Mouse (Mus musculus): ENCODE results near the gene Ttc39b. TPM values are rescaled to one million over a fixed set of nuclear protein-coding genes. Genes with fewer than 3 reads are reported as not detected.

Ttc39b gene
- polyA plus RNA-seq, 1 experiment from 2014 or later, result 15.7 TPM

- Histone ChIP-seq H3K27ac (replicated peaks) (no peak overlapping the region), H3K4me2 (replicated peaks; ENCODE audit: low read depth) (no peak overlapping the region), H3K27me3 (ENCODE audit: control insufficient read depth, insufficient read depth, low read length) (no peaks in the 10 kb centered on the region), H3K9ac (ENCODE audit: low read length) (no peak overlapping the region), H3K9me3 (ENCODE audit: control insufficient read depth, low read length) (no peaks in the 10 kb centered on the region), H3K4me3 (ENCODE audit: low read depth, low read length) (no peak overlapping the region), H3K36me3 (ENCODE audit: control insufficient read depth, insufficient read depth, low read length) (no peaks in the 10 kb centered on the region), H3K4me1 (replicated peaks; ENCODE audit: control insufficient read depth, insufficient read depth) (no peaks in the 10 kb centered on the region)
- TF ChIP-seq EP300 (optimal IDR thresholded peaks at IDR 0.05) (no peak), CTCF (IDR thresholded peaks at IDR 0.05; ENCODE audit: low read depth) (no peak)
- peak; percentile 49 for DNase-seq (ENCODE audit: low spot score)
- peak; percentile 54; the same call in 1 of the 2 replicates for ATAC-seq (ENCODE audit: low FRiP score, low TSS enrichment)
- 44% methylated on average over 6 of the region's 6 CpGs for WGBS
These were observed 26.7 kb upstream of the Ttc39b start for GRCm38 (mm10) chr4:83350719-83351118.

- no peak overlapping the region for H3K4me2 ChIP-seq (replicated peaks; ENCODE audit: low read depth)
- H3K27ac ChIP-seq (replicated peaks), result no peak overlapping the region
- 73% methylated on average over 1 of the region's 1 CpGs for WGBS
- no peak overlapping the region for H3K4me3 ChIP-seq (ENCODE audit: low read depth, low read length)
- H3K4me1 ChIP-seq (replicated peaks; ENCODE audit: control insufficient read depth, insufficient read depth), result no peaks in the 10 kb centered on the region
- no peaks in the 10 kb centered on the region for H3K27me3 ChIP-seq (ENCODE audit: control insufficient read depth, insufficient read depth, low read length)
- ATAC-seq (ENCODE audit: low FRiP score, low TSS enrichment) (no peak), DNase-seq (ENCODE audit: low spot score) (no peak)
- no peak overlapping the region for H3K9ac ChIP-seq (ENCODE audit: low read length)
- H3K9me3 ChIP-seq (ENCODE audit: control insufficient read depth, low read length), result no peaks in the 10 kb centered on the region
- H3K36me3 ChIP-seq (ENCODE audit: control insufficient read depth, insufficient read depth, low read length), result no peaks in the 10 kb centered on the region
- no peak for TF ChIP-seq CTCF (IDR thresholded peaks at IDR 0.05; ENCODE audit: low read depth)
- no peak for TF ChIP-seq EP300 (optimal IDR thresholded peaks at IDR 0.05)
These were observed 24.9 kb upstream of the Ttc39b start for GRCm38 (mm10) chr4:83348970-83349369.

GRCm38 (mm10) chr4:83343895-83344294 is 19.8 kb upstream of the Ttc39b start:
- TF ChIP-seq EP300 (optimal IDR thresholded peaks at IDR 0.05) (no peak), CTCF (IDR thresholded peaks at IDR 0.05; ENCODE audit: low read depth) (peak; percentile 78)
- ATAC-seq (ENCODE audit: low FRiP score, low TSS enrichment) (peak; percentile 51; the same call in 1 of the 2 replicates), DNase-seq (ENCODE audit: low spot score) (peak; percentile 50)

GRCm38 (mm10) chr4:83343146-83343823 is 19.2 kb upstream of the Ttc39b start:
- Histone ChIP-seq H3K27me3 (ENCODE audit: control insufficient read depth, insufficient read depth, low read length) (no peaks in the 10 kb centered on the region), H3K4me3 (ENCODE audit: low read depth, low read length) (no peak overlapping the region), H3K9ac (ENCODE audit: low read length) (no peak overlapping the region), H3K36me3 (ENCODE audit: control insufficient read depth, insufficient read depth, low read length) (no peaks in the 10 kb centered on the region), H3K27ac (replicated peaks) (peak overlapping the region; percentile 8; the same call in 1 of the 2 replicates), H3K4me1 (replicated peaks; ENCODE audit: control insufficient read depth, insufficient read depth) (no peaks in the 10 kb centered on the region; the same call in 1 of the 2 replicates), H3K9me3 (ENCODE audit: control insufficient read depth, low read length) (no peaks in the 10 kb centered on the region), H3K4me2 (replicated peaks; ENCODE audit: low read depth) (no peak overlapping the region)
- peak; percentile 54; the same call in 1 of the 2 replicates for ATAC-seq (ENCODE audit: low FRiP score, low TSS enrichment)
- TF ChIP-seq CTCF (IDR thresholded peaks at IDR 0.05; ENCODE audit: low read depth), result no peak
- no peak for TF ChIP-seq EP300 (optimal IDR thresholded peaks at IDR 0.05)
- DNase-seq (ENCODE audit: low spot score), result no peak
- WGBS, result 46% methylated on average over 9 of the region's 9 CpGs

More at GRCm38 (mm10) chr4:83343895-83344294, 19.8 kb upstream of the Ttc39b start:
- Histone ChIP-seq H3K27me3 (ENCODE audit: control insufficient read depth, insufficient read depth, low read length) (no peaks in the 10 kb centered on the region), H3K4me3 (ENCODE audit: low read depth, low read length) (no peak overlapping the region), H3K9ac (ENCODE audit: low read length) (no peak overlapping the region), H3K9me3 (ENCODE audit: control insufficient read depth, low read length) (no peaks in the 10 kb centered on the region), H3K36me3 (ENCODE audit: control insufficient read depth, insufficient read depth, low read length) (no peaks in the 10 kb centered on the region), H3K4me1 (replicated peaks; ENCODE audit: control insufficient read depth, insufficient read depth) (no peaks in the 10 kb centered on the region; the same call in 1 of the 2 replicates), H3K27ac (replicated peaks) (no peak overlapping the region), H3K4me2 (replicated peaks; ENCODE audit: low read depth) (no peak overlapping the region)
- 49% methylated on average over 2 of the region's 2 CpGs for WGBS

- peak; percentile 84 for ATAC-seq (ENCODE audit: low FRiP score, low TSS enrichment)
- TF ChIP-seq CTCF (IDR thresholded peaks at IDR 0.05; ENCODE audit: low read depth) (no peak), EP300 (optimal IDR thresholded peaks at IDR 0.05) (no peak)
These were observed 18.4 kb upstream of the Ttc39b start for GRCm38 (mm10) chr4:83342268-83342970.

More at GRCm38 (mm10) chr4:83342268-83342970, 18.4 kb upstream of the Ttc39b start:
- Histone ChIP-seq H3K9ac (ENCODE audit: low read length) (no peak overlapping the region), H3K4me3 (ENCODE audit: low read depth, low read length) (no peak overlapping the region), H3K36me3 (ENCODE audit: control insufficient read depth, insufficient read depth, low read length) (no peaks in the 10 kb centered on the region), H3K4me2 (replicated peaks; ENCODE audit: low read depth) (peak overlapping the region; percentile 8; the same call in 1 of the 2 replicates), H3K9me3 (ENCODE audit: control insufficient read depth, low read length) (no peaks in the 10 kb centered on the region), H3K27ac (replicated peaks) (peak overlapping the region; percentile 45), H3K27me3 (ENCODE audit: control insufficient read depth, insufficient read depth, low read length) (no peaks in the 10 kb centered on the region), H3K4me1 (replicated peaks; ENCODE audit: control insufficient read depth, insufficient read depth) (no peaks in the 10 kb centered on the region; the same call in 1 of the 2 replicates)
- WGBS, result 42% methylated on average over 14 of the region's 14 CpGs
- DNase-seq (ENCODE audit: low spot score), result peak; percentile 52

Measured in stomach, postnatal 0 days (tissue).